Mouse (Mus musculus): Measurements from ENCODE around the gene Grik5. TPM values are rescaled to one million over a fixed set of nuclear protein-coding genes. Genes with fewer than 3 reads are reported as not detected.
"Not testable (repeated sequence)": the region's sequence is repeated elsewhere in the genome, so short reads cannot be mapped to it uniquely, and the experiment has no call there.

The Grik5 gene
- polyA plus RNA-seq, 1 experiment from 2014 or later, result 17.1 TPM

GRCm38 (mm10) chr7:25056951-25057350 is 15.2 kb downstream of the Grik5 start:
- H3K4me1 ChIP-seq, result no peaks in the 10 kb centered on the region
- no peaks in the 10 kb centered on the region for H3K9me3 ChIP-seq (replicated peaks)
- no peak overlapping the region for H3K27ac ChIP-seq
- WGBS, result 76% methylated on average over 4 of the region's 4 CpGs
- H3K4me3 ChIP-seq, result no peak overlapping the region
- no peaks in the 10 kb centered on the region for H3K27me3 ChIP-seq
- H3K36me3 ChIP-seq, result peaks cover 93% of the 10 kb centered on the region
- H3K9ac ChIP-seq, result no peak overlapping the region
- ATAC-seq (ENCODE audit: low FRiP score), result no peak
- H3K4me2 ChIP-seq (replicated peaks), result no peak overlapping the region

- no peak overlapping the region for H3K9ac ChIP-seq
- peaks cover 86% of the 10 kb centered on the region for H3K36me3 ChIP-seq
Observed at GRCm38 (mm10) chr7:25052587-25052986, 19.6 kb downstream of the Grik5 start.

GRCm38 (mm10) chr7:25049295-25049930 is 22.7 kb downstream of the Grik5 start:
- Histone ChIP-seq H3K4me1 (no peaks in the 10 kb centered on the region), H3K36me3 (peaks cover 85% of the 10 kb centered on the region), H3K27me3 (no peaks in the 10 kb centered on the region), H3K27ac (no peak overlapping the region), H3K9ac (no peak overlapping the region), H3K9me3 (replicated peaks) (no peaks in the 10 kb centered on the region), H3K4me2 (replicated peaks) (no peak overlapping the region), H3K4me3 (no peak overlapping the region)
- ATAC-seq (ENCODE audit: low FRiP score), result no peak
- WGBS, result 84% methylated on average over 16 of the region's 16 CpGs

More at GRCm38 (mm10) chr7:25052587-25052986, 19.6 kb downstream of the Grik5 start:
- no peaks in the 10 kb centered on the region for H3K4me1 ChIP-seq
- H3K27ac ChIP-seq, result no peak overlapping the region
- H3K4me3 ChIP-seq, result no peak overlapping the region
- H3K27me3 ChIP-seq, result no peaks in the 10 kb centered on the region
- 83% methylated on average over 3 of the region's 3 CpGs for WGBS
- ATAC-seq (ENCODE audit: low FRiP score), result no peak
- no peak overlapping the region for H3K4me2 ChIP-seq (replicated peaks)
- no peaks in the 10 kb centered on the region for H3K9me3 ChIP-seq (replicated peaks)

- Histone ChIP-seq H3K27me3 (no peaks in the 10 kb centered on the region), H3K9ac (no peak overlapping the region), H3K36me3 (peaks cover 85% of the 10 kb centered on the region), H3K4me1 (no peaks in the 10 kb centered on the region), H3K9me3 (replicated peaks) (no peaks in the 10 kb centered on the region), H3K27ac (no peak overlapping the region), H3K4me3 (no peak overlapping the region), H3K4me2 (replicated peaks) (no peak overlapping the region)
- no peak for ATAC-seq (ENCODE audit: low FRiP score)
- 92% methylated on average over 8 of the region's 8 CpGs for WGBS
Observed at GRCm38 (mm10) chr7:25047363-25047762, 24.8 kb downstream of the Grik5 start.

GRCm38 (mm10) chr7:25044599-25044998 is 27.5 kb downstream of the Grik5 start:
- not testable (repeated sequence) for H3K9me3 ChIP-seq (replicated peaks); H3K9ac ChIP-seq; H3K4me2 ChIP-seq (replicated peaks); H3K4me3 ChIP-seq; H3K4me1 ChIP-seq; H3K27ac ChIP-seq; H3K27me3 ChIP-seq; ATAC-seq (ENCODE audit: low FRiP score)
- 96% methylated on average over 7 of the region's 7 CpGs for WGBS
- peaks cover 92% of the 10 kb centered on the region for H3K36me3 ChIP-seq

- no peak for ATAC-seq (ENCODE audit: low FRiP score)
- 89% methylated on average over 12 of the region's 12 CpGs for WGBS
- Histone ChIP-seq H3K27me3 (no peaks in the 10 kb centered on the region), H3K4me3 (no peak overlapping the region), H3K9ac (no peak overlapping the region), H3K9me3 (replicated peaks) (no peaks in the 10 kb centered on the region), H3K36me3 (peaks cover 91% of the 10 kb centered on the region), H3K4me1 (no peaks in the 10 kb centered on the region), H3K27ac (no peak overlapping the region), H3K4me2 (replicated peaks) (no peak overlapping the region)
Observed at GRCm38 (mm10) chr7:25041921-25042320, 30.2 kb downstream of the Grik5 start.

GRCm38 (mm10) chr7:25035916-25036315 is 36.2 kb downstream of the Grik5 start:
- Histone ChIP-seq H3K4me1 (no peaks in the 10 kb centered on the region), H3K9me3 (replicated peaks) (no peaks in the 10 kb centered on the region), H3K27ac (no peak overlapping the region), H3K27me3 (no peaks in the 10 kb centered on the region), H3K4me3 (no peak overlapping the region), H3K9ac (no peak overlapping the region), H3K4me2 (replicated peaks) (no peak overlapping the region), H3K36me3 (peaks cover 78% of the 10 kb centered on the region)
- ATAC-seq (ENCODE audit: low FRiP score), result no peak
- 54% methylated on average over 7 of the region's 7 CpGs for WGBS

- no peak overlapping the region for H3K9ac ChIP-seq
- H3K27ac ChIP-seq, result no peak overlapping the region
- no peaks in the 10 kb centered on the region for H3K27me3 ChIP-seq
- no peak overlapping the region for H3K4me2 ChIP-seq (replicated peaks)
- H3K36me3 ChIP-seq, result peaks cover 67% of the 10 kb centered on the region
- 0 out of 2 replicates have a peak, but pooled peaks cover 2% of the 10 kb centered on the region for H3K4me1 ChIP-seq
- H3K4me3 ChIP-seq, result no peak overlapping the region
- no peaks in the 10 kb centered on the region for H3K9me3 ChIP-seq (replicated peaks)
- WGBS, result 92% methylated on average over 4 of the region's 4 CpGs
- ATAC-seq (ENCODE audit: low FRiP score), result no peak
Observed at GRCm38 (mm10) chr7:25034796-25035195, 37.4 kb downstream of the Grik5 start.

GRCm38 (mm10) chr7:25031528-25031927 is 40.6 kb downstream of the Grik5 start:
- ATAC-seq (ENCODE audit: low FRiP score), result no peak
- WGBS, result 66% methylated on average over 3 of the region's 3 CpGs
- Histone ChIP-seq H3K4me1 (0 out of 2 replicates have a peak, but pooled peaks cover 2% of the 10 kb centered on the region), H3K9ac (no peak overlapping the region), H3K4me2 (replicated peaks) (no peak overlapping the region), H3K9me3 (replicated peaks) (no peaks in the 10 kb centered on the region), H3K4me3 (no peak overlapping the region), H3K36me3 (peaks cover 55% of the 10 kb centered on the region), H3K27me3 (no peaks in the 10 kb centered on the region), H3K27ac (no peak overlapping the region)

- no peak overlapping the region for H3K9ac ChIP-seq
Observed at GRCm38 (mm10) chr7:25030032-25030753, 42.0 kb downstream of the Grik5 start.

GRCm38 (mm10) chr7:25026452-25026851 is 45.7 kb downstream of the Grik5 start:
- Histone ChIP-seq H3K4me2 (replicated peaks) (no peak overlapping the region), H3K27ac (no peak overlapping the region), H3K36me3 (peaks cover 53% of the 10 kb centered on the region), H3K4me3 (no peak overlapping the region), H3K4me1 (0 out of 2 replicates have a peak, but pooled peaks cover 2% of the 10 kb centered on the region), H3K27me3 (no peaks in the 10 kb centered on the region), H3K9me3 (replicated peaks) (no peaks in the 10 kb centered on the region), H3K9ac (no peak overlapping the region)
- WGBS, result 58% methylated on average over 7 of the region's 7 CpGs
- no peak for ATAC-seq (ENCODE audit: low FRiP score)

More at GRCm38 (mm10) chr7:25030032-25030753, 42.0 kb downstream of the Grik5 start:
- H3K36me3 ChIP-seq, result peaks cover 46% of the 10 kb centered on the region
- no peak overlapping the region for H3K4me2 ChIP-seq (replicated peaks)
- H3K4me3 ChIP-seq, result no peak overlapping the region
- WGBS, result 44% methylated on average over 5 of the region's 5 CpGs
- H3K4me1 ChIP-seq, result 0 out of 2 replicates have a peak, but pooled peaks cover 2% of the 10 kb centered on the region
- H3K9me3 ChIP-seq (replicated peaks), result no peaks in the 10 kb centered on the region
- no peaks in the 10 kb centered on the region for H3K27me3 ChIP-seq
- H3K27ac ChIP-seq, result peak overlapping the region; percentile 45; the same call in 1 of the 2 replicates
- peak; percentile 27; the same call in 1 of the 2 replicates for ATAC-seq (ENCODE audit: low FRiP score)

GRCm38 (mm10) chr7:25025855-25026439 is 46.2 kb downstream of the Grik5 start:
- Histone ChIP-seq H3K27ac (no peak overlapping the region), H3K9ac (no peak overlapping the region), H3K4me1 (0 out of 2 replicates have a peak, but pooled peaks cover 2% of the 10 kb centered on the region), H3K4me3 (no peak overlapping the region), H3K4me2 (replicated peaks) (no peak overlapping the region), H3K9me3 (replicated peaks) (no peaks in the 10 kb centered on the region), H3K27me3 (no peaks in the 10 kb centered on the region), H3K36me3 (peaks cover 54% of the 10 kb centered on the region)
- 67% methylated on average over 10 of the region's 10 CpGs for WGBS
- ATAC-seq (ENCODE audit: low FRiP score), result no peak
